Mouse (Mus musculus): ENCODE measurements at regions not wholly inside any gene's neighbourhood (a gene's known extent, or its start where the extent isn't known, plus 50 kb on each side); places are given as distances from the start of the nearest gene placed in this dataset.

DNA sequence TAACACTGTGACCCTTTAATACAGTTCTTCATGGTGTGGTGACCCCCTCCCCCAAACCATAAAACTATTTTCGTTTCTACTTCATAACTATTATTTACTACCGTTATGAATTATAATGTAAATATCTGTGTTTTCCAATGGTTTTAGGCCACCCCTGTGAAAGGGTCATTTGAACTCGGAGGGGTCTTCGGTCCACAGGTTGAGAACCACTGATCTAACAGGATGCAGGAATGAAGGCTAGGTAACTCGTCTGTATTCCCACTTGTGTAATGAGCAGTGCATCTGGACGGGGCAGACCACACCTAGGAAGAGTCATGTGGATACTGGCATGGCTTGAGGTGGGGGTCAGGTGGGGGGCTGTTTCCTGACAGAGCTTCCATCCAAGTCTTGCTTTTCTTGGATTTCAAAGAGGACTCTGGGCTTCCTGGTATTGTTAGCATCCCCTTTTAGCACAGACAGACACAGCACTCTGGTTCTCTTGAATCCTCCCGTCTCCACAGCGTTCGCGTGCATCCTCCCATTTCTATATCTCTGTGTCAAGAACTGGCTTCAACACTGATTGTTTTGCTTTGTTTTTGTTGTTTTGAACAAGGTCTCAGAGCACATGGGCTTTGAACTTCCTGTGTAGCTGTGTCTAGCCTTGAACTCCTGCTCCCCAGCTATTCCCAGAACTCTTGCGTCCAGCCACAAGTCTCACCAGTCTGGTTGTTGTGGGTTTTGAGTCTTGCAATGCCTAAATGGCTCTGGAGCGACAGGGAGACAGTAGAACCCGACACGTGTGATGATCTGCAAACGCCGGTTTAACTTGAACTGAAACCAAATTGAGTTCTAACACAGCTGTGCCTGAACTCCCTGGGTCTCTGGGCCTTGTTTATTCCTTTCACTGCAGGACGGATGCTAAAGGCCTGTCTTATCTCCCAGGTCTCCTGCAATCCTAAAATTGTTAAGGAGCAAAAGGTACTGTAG, 75.4 kb upstream of the Ralgps2 start:
- DNase-seq, result no peak

DNA sequence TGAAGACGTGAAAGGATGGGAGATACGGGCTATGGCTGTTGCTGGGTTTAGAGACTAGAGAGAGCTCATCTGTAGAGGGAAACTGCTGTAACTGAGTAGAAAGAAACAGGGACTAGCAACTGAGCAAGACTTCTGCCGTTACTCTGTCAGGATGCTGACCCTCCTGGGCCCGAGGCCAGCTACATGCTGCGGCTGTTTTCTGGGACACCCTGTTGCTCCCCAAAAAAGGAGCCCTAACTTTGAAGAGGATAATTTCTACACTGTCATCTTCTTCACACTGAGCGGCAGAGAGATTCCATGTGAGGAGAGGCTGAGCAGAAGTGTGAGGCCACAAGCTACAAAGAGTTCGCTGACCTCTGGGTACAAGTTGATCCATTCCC, 74.2 kb upstream of the Ralgps2 start:
- DNase-seq, result no peak

- DNase-seq, result no peak
Observed at GRCm38 (mm10) chr1:157012950-157013668, 73.7 kb upstream of the Ralgps2 start.

- DNase-seq, result no peak
Observed at GRCm38 (mm10) chr1:157011226-157011625, 71.8 kb upstream of the Ralgps2 start.

DNA sequence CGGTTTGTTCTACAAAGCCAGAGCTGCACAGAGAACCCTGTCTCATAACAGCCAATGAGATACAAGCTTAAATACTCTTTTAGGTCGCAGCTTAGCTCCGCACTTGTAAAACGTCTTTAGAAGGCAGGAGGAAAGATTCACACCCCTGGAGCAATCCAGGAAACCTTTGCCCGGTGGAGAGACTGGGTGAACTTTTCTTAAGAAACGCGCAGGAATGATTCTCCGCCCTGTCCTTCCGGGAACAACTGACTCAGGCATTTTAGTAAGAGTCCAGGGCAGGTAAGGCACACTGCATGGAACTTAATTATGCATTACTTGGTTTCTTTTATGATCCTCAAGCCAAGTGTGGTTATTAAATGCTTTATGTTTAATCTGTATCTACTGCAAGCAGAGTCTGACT, 70.0 kb upstream of the Ralgps2 start:
- DNase-seq, result no peak

GRCm38 (mm10) chr1:157007891-157008730, 68.7 kb upstream of the Ralgps2 start:
- DNase-seq, result no peak

DNA sequence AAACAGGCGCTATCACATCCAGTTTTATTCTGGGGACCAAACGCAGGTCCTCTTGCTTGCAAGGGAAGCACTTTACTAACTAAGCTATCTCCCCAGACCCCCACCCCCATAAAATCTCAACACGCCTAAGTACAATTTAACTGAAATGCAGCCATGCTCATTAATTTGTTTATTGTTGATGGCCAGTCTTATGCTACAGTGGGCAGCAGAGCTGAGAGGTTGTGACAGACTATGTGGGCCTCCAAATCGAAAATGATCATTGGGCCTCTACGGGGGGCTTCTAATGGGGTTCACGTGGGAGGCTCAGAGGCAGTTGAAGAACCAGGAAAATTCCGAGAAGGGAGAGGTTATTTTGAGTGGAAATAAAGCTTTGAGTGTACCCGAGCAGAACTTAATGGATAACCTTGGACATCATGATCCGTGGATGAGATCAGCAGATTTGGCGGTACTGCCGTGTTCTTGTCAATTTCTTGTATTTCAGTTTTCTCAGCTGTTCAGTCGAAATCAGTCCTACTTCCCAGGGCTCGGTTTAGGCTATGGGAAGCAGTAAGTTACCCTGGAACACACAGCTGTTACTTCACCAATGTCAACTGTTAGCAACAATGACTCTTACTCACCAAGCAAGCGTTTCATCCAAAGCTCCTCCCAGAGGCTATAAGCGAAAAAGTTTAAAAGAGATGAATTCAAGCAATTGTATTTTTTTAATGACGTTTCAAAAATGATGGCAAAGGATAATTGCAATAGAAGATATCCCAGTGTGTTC, 65.1 kb upstream of the Ralgps2 start:
- DNase-seq, result no peak

DNA sequence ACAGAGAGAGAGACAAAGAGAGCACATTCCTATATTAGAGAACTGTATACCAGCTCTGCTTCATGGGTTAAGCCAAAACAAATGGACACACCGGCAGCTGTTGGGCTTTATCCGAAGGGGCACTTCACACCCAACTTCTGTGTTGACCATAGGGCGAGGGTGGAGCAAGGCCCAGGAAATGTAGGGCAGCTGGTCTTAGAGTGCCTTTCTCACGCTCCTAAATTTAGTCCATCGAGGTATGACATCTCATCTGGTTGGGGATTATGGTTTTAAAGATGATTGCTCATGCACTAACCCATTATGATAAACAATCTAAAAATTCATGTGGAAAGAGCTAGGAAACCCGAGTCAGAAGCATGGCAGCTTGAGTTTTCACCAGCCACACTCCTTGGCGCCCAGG, 63.6 kb upstream of the Ralgps2 start:
- no peak for DNase-seq

DNA sequence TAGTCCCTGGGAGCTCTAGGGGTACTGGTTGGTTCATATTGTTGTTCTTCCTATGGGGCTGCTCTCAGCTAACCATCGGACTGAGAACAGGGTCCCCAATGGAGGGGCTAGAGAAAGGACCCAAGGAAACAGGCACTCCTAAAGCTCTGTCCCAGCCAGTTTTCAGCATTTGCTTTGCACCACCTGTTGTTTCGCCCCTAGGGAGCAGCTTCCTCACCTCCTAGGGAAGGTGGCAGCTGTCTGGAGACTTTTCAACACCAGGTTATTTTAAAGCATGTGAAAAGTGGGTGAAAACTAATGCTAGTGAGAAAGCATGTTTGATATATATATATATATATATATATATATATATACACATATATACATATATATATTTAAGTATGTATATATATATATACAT, 62.8 kb upstream of the Ralgps2 start:
- no peak for DNase-seq

GRCm38 (mm10) chr1:157001008-157001660, 61.7 kb upstream of the Ralgps2 start:
- DNase-seq, result no peak

DNA sequence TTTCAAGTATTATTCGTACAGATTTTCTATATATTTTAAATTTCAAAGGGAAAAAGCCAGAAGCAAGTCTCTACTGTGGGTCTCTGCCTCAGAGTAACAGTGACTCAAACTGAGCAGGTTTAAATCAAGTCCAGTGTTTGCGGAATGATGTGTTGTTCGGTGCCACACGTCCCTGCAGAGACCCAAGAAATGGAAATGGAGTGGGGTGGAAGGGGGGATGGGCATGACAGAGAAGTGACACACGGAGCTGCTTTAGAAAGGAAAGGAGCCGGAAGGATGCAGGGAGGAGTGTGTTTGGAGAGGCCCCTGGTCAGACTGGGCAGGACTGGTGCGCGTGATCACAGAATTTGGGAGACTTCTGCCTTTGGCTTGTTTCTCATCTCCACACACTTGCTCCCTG, 60.5 kb upstream of the Ralgps2 start:
- DNase-seq, result no peak

GRCm38 (mm10) chr1:156999272-156999671, 59.8 kb upstream of the Ralgps2 start:
- DNase-seq, result no peak

DNA sequence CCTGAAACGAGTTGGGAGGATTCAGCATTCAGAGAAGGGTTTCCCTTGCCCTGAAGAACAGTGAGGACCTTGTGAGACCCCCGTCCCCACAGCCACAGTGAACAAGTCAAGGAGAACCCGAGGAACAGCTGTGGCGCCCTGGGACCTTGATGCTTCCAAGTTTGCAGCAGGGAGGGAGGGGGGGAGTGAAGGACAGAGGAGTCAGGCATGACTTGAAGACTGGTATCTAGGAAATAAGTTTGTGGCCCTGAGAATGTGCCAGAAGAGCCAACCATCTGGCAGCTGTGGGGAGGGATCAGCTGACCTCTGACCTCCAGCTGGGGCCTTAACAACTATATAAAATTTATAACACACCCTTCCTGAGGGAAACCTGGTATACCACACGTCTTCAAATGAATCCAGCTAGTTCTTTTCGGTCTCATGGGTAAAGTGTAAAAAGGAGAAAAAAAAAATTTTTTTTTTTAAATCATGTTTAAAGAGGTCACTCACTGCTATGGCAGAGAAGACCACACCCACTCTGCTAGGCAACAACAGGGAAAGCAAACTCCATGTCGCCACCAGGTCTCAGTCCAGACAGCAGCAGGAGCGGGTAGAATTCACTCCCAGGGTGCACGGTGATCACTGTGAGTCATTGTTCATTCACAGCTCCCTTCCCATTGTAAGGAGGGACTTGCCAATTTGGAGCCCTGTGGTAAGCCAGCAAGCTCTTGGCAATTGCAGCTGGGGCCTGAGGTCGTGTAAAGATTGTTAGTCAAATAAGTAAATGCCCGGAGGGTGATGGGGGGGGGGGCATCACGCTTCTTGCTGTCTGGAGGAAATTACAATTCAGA, 58.3 kb upstream of the Ralgps2 start:
- peak; percentile 42 for DNase-seq

DNA sequence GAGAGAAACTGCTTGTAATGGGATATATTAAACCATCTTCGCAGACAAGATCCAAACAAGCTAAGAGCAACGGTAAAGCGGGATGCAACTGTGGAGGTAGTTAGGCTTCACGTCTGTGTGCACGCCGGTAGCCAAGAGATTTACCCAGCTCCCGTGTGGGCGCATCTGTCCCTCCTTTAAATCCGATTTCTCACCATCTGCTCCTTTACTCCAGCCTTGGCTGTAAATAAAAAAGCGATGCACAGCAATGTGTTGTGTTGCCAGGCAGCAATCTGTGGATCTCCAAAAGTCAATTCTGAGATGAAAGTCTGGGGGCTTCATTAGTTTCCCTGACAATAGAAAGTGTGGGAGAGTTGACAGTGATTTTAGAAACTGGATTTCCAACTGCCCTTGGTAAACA, 57.6 kb upstream of the Ralgps2 start:
- DNase-seq, result no peak

GRCm38 (mm10) chr1:156996084-156996880, 56.9 kb upstream of the Ralgps2 start:
- no peak for DNase-seq

- DNase-seq, result no peak
Observed at GRCm38 (mm10) chr1:156995180-156995951, 55.9 kb upstream of the Ralgps2 start.

GRCm38 (mm10) chr1:156994644-156995016, 55.2 kb upstream of the Ralgps2 start:
- no peak for DNase-seq

DNA sequence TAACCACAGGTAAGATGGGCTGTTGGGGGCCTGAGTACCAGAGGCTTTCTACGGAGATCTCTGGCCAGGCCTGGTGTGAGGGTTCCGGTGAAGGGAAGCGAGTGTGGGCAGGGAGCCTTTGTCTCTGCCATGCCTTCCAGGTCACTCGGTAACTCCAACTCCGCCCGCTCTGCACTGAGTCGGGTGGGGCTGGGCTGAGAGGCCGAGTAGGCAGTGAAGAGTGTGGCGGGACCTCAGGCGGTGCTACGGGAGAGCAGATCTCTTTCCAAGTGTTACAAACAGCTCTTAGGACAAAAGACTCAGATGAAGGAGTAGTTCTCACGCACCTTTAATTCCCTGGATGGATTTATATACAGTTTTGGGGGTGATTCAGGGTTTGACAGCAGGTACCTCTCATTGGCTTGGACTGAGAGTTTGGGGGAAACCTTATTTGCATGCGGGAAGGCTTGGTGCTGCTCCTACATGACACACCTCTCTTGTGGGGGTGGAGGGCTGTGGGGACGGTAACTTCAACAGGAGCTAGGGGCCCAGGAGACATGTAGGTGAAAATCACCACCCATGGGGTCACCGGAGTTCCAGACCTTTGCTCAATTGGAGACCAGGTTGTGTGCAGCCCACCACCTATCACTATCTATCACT, 54.7 kb upstream of the Ralgps2 start:
- no peak for DNase-seq
